Mouse (Mus musculus) myocyte (in vitro differentiated cells): Measurements from ENCODE around the gene Zfp324.

ENCODE experiments used
- E2F4 ChIP-seq: IDR thresholded peaks from one replicate; pipeline ENCODE4 v1.6.1; 2011; ENCODE audit warnings: mild to moderate bottlenecking, control low read depth, moderate library complexity; ENCODE audit not compliant: insufficient read depth
- MYOD1 ChIP-seq, 3 experiments: IDR thresholded peaks; one replicate each; pipeline ENCODE4 v1.6.1; 2011; ENCODE audit warnings: control low read depth in 2 of 3, low read depth in 2 of 3, mild to moderate bottlenecking in 2 of 3, moderate library complexity in 1 of 3; ENCODE audit not compliant: insufficient read length in 2 of 3, control insufficient read depth in 1 of 3
- MYOG ChIP-seq, 3 experiments: IDR thresholded peaks; one replicate each; pipeline ENCODE4 v1.6.1; 2011; ENCODE audit warnings: control low read depth in 2 of 3, low read depth in 2 of 3, mild to moderate bottlenecking in 2 of 3; ENCODE audit not compliant: insufficient read length in 2 of 3, control insufficient read depth in 1 of 3, insufficient read depth in 1 of 3
- POLR2AphosphoS2 ChIP-seq: IDR thresholded peaks from one replicate; pipeline ENCODE4 v1.6.1; 2011; ENCODE audit warnings: low read depth, control low read depth; ENCODE audit not compliant: insufficient read length
- TCF12 ChIP-seq: IDR thresholded peaks from one replicate; pipeline ENCODE4 v1.6.1; 2011; ENCODE audit warnings: mild to moderate bottlenecking, control low read depth; ENCODE audit not compliant: poor library complexity, insufficient read depth, severe bottlenecking

GRCm38 (mm10) chr7:13007341-13008092, 41.9 kb downstream of the Zfp324 start:
- no peak for TF ChIP-seq MYOD1 (IDR thresholded peaks at IDR 0.05; ENCODE audit: control insufficient read depth in 1 of 3, insufficient read length in 2 of 3, low read depth in 2 of 3)
- no peak for TF ChIP-seq E2F4
- no peak for TF ChIP-seq MYOG (IDR thresholded peaks at IDR 0.05; ENCODE audit: control insufficient read depth in 1 of 3, insufficient read depth in 1 of 3, insufficient read length in 2 of 3, low read depth in 2 of 3)
- TF ChIP-seq POLR2AphosphoS2, result no peak
- TF ChIP-seq TCF12, result no peak
